Mouse (Mus musculus): ENCODE results near the gene Colgalt1. TPM values are rescaled to one million over a fixed set of nuclear protein-coding genes. Genes with fewer than 3 reads are reported as not detected.

The Colgalt1 gene
- polyA plus RNA-seq (2015; fragmentation: Illumina TruSeq; extraction: RNeasy Lipid Tissue Mini Kit (QIAGEN cat#74804); ENCODE audit: insufficient read depth, low read depth, low replicate concordance) = 17.5 TPM

DNA sequence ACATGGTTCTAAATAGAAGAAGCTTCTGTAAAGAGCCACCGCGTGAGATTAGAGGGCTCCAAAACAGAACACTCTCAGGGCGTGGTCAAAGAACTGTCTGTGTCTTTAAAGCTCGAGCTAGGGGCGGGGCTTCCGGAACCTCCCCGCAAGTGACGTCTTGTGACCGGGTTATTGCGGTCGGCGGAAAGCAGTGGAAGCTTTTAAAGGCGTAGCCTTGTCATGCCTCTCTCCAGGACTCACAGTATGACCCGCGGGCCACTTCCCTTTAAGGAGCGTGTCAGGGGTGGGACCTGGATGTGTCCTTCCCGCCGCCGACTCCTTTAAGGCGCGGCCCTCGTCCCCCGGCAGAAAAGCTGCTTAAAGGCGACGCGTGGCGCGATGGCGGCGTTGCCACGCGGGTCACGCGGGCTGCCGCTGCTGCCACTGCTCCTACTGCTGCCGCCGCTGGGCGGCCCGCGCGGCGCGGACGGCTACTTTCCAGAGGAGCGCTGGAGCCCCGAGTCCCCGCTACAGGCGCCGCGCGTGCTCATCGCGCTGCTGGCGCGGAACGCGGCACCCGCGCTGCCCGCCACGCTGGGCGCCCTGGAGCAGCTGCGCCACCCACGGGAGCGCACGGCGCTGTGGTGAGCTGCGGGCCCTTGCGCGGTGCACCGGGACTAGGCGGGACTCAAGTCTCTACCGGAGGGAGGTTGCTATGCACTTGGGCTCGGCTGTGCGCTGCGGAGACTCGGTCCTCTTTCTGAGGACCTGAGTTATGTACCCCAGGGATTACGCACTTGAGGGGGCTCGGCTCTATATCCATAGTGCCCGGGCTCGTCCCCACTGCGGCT lies at the start of gene Colgalt1:
Gene Colgalt1, plus strand, starts transcription at position 177 of the 830 bp plus-strand sequence.

DNA sequence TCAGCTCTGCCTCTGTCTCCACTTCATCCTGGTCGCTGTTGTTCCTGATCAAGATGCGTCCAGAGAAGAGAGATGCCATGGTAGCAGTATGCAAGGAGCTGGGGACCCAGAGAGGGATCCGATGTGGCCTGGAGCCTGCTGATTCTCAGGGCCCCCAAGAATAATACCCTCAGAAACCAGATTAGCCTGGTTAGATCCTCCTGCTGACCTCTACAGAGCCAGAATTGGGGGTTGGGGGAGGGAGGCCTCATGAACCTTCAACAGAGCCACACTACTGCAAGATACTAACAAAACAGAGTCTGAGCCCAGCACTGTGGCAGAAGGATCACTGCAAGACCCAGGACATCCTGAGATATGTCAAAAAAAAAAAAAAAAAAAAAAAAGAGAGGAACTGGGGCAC lies 44.3 kb upstream of the Colgalt1 start, which contains the start of gene Nxnl1:
Gene Nxnl1, minus strand, starts transcription at position 101 of the 400 bp plus-strand sequence.

DNA sequence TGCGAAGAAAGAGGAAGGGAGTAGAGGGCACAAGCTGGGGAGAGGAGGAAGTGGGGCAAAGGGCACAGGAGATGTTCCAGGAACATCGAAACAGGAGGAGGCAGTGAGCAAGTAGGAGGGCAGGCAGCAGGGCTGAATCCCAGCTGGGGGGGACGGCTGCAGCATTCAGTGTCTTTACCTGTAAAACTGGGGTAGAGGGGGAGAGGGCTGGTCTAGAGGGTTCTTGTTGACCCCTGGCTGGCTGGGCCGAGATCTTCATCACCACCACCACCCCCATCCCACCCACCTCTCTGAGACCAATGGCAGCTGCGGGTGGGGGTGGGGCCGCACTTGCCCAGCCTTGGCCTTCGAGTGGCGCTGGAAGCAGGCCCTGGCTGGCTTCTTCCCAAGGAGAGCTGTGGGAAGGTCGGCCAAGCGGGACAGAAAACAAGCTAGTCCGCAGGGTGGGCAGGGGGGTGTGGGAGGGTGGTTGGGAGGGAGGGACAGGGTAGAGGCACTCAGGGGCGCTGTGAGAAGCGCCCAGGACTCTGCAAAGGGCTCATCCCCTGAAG lies 42.3 kb upstream of the Colgalt1 start, which contains the start of gene Slc27a1:
Gene Slc27a1, plus strand, starts transcription at position 496 of the 551 bp plus-strand sequence.

DNA sequence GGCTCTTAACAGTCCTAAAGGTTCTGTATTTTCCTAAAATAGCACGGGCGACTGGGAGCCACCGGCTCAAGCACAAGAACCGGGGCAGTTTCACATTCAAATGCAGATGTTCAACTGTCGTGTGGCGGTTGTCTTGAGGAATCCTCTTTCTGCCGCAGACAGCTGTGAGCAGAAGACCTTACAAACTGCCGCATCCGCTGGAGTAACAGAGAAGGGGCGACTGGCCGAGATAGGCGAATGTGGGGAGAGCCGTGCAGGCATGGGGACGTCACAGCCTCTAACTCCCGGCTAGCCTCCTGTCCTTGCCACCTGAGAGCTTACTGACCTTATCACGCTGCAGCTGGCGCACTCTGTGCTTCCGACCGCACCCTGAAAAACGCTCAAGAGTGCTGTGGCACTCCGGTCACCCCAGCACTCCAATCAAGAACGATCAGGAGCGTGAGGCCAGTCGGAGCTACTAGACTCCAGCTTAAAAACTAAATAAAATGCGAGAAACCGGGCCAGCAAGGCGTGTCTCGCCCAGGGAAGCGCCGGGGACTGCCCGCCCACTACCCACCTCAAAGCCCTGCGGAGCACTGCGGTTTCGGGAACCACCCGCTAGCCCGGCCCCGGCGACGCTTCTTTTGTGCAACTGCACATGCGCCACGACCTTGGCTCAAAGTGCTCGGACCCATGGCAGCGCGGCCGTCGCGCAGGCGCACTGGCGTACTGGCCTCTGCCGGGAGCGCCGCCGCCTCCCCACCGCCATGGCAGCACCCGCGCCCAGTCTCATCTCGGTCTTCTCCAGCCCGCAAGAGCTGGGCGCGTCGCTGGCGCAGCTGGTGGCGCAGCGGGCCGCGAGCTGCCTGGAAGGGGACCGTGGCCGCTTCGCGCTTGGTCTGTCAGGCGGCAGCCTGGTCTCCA lies 19.1 kb upstream of the Colgalt1 start, which contains the start of gene Pgls:
Gene Pgls, plus strand, starts transcription at position 706 of the 903 bp plus-strand sequence.

DNA sequence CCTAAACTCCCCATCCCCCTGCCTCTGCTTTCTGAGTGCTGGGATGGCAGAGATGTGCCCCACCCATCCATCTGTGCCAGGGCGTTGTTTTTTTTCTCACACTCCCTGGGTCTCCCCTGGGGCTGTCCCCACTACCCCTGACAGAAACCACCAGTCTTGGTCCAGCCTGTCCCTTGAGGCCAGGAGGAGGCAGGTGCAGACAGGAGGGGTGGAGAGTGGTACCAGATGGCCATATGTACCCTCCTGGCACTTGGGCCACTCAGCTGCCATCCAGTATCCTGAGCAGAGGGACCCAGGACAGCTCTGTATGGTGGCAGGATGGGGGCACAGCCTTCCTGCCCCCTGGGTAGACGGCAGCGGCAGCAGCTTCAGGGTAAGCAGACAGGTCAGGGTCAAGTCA lies 13.3 kb upstream of the Colgalt1 start, which contains the start of gene Fam129c:
Gene Fam129c, plus strand, starts transcription at position 198 of the 400 bp plus-strand sequence.

DNA sequence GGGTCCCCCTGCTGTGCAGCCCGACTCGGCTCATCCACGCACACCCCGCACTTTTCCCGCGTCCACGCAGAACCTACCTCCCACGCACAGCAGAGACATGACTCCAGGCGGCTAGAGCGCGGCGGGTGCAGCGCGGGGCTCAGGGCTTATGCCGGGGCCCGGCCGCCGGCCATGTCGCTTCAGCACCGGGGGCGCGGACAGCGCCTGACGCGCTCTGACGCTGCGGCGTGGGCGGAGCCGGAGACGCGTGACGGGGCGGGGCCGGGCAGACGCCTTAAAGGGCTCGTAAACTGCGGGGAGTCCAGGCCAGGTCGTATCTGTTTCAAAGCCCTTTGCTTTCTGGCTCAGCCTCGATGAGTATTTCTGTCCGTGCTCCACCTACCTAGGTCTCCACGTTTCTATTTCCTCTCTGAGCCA lies 60.8 kb downstream of the Colgalt1 start, which contains the start of gene Unc13a:
Gene Unc13a, minus strand, starts transcription at position 209 of the 417 bp plus-strand sequence.

Other genes with a start within 250 kb of the Colgalt1 start
- gene Use1, start 244.2 kb upstream of the Colgalt1 start, polyA plus RNA-seq (2015; fragmentation: Illumina TruSeq; extraction: RNeasy Lipid Tissue Mini Kit (QIAGEN cat#74804); ENCODE audit: insufficient read depth, low read depth, low replicate concordance) = 66.0 TPM
- gene Ocel1, start 239.7 kb upstream of the Colgalt1 start, polyA plus RNA-seq (2015; fragmentation: Illumina TruSeq; extraction: RNeasy Lipid Tissue Mini Kit (QIAGEN cat#74804); ENCODE audit: insufficient read depth, low read depth, low replicate concordance) = 4.2 TPM
- 19.9 TPM for gene Nr2f6, start 229.0 kb upstream of the Colgalt1 start, polyA plus RNA-seq (2015; fragmentation: Illumina TruSeq; extraction: RNeasy Lipid Tissue Mini Kit (QIAGEN cat#74804); ENCODE audit: insufficient read depth, low read depth, low replicate concordance)
- gene Ushbp1, start 215.2 kb upstream of the Colgalt1 start, polyA plus RNA-seq (2015; fragmentation: Illumina TruSeq; extraction: RNeasy Lipid Tissue Mini Kit (QIAGEN cat#74804); ENCODE audit: insufficient read depth, low read depth, low replicate concordance) = 21.8 TPM
- gene Babam1, start 214.1 kb upstream of the Colgalt1 start, polyA plus RNA-seq (2015; fragmentation: Illumina TruSeq; extraction: RNeasy Lipid Tissue Mini Kit (QIAGEN cat#74804); ENCODE audit: insufficient read depth, low read depth, low replicate concordance) = 24.6 TPM
- gene Ankle1, start 205.0 kb upstream of the Colgalt1 start, polyA plus RNA-seq (2015; fragmentation: Illumina TruSeq; extraction: RNeasy Lipid Tissue Mini Kit (QIAGEN cat#74804); ENCODE audit: insufficient read depth, low read depth, low replicate concordance) = not detected
- gene Abhd8, start 147.3 kb upstream of the Colgalt1 start, polyA plus RNA-seq (2015; fragmentation: Illumina TruSeq; extraction: RNeasy Lipid Tissue Mini Kit (QIAGEN cat#74804); ENCODE audit: insufficient read depth, low read depth, low replicate concordance) = 4.1 TPM
- 18.8 TPM for gene Mrpl34, start 146.0 kb upstream of the Colgalt1 start, polyA plus RNA-seq (2015; fragmentation: Illumina TruSeq; extraction: RNeasy Lipid Tissue Mini Kit (QIAGEN cat#74804); ENCODE audit: insufficient read depth, low read depth, low replicate concordance)
- 13.0 TPM for gene Dda1, start 141.8 kb upstream of the Colgalt1 start, polyA plus RNA-seq (2015; fragmentation: Illumina TruSeq; extraction: RNeasy Lipid Tissue Mini Kit (QIAGEN cat#74804); ENCODE audit: insufficient read depth, low read depth, low replicate concordance)
- 4.7 TPM for gene Ano8, start 125.0 kb upstream of the Colgalt1 start, polyA plus RNA-seq (2015; fragmentation: Illumina TruSeq; extraction: RNeasy Lipid Tissue Mini Kit (QIAGEN cat#74804); ENCODE audit: insufficient read depth, low read depth, low replicate concordance)
- 7.9 TPM for gene Gtpbp3, start 122.9 kb upstream of the Colgalt1 start, polyA plus RNA-seq (2015; fragmentation: Illumina TruSeq; extraction: RNeasy Lipid Tissue Mini Kit (QIAGEN cat#74804); ENCODE audit: insufficient read depth, low read depth, low replicate concordance)
- gene Plvap, start 99.2 kb upstream of the Colgalt1 start, polyA plus RNA-seq (2015; fragmentation: Illumina TruSeq; extraction: RNeasy Lipid Tissue Mini Kit (QIAGEN cat#74804); ENCODE audit: insufficient read depth, low read depth, low replicate concordance) = 236 TPM
- gene Ccdc194, start 85.3 kb upstream of the Colgalt1 start, polyA plus RNA-seq (2015; fragmentation: Illumina TruSeq; extraction: RNeasy Lipid Tissue Mini Kit (QIAGEN cat#74804); ENCODE audit: insufficient read depth, low read depth, low replicate concordance) = not detected
- 43.2 TPM for gene Bst2, start 73.5 kb upstream of the Colgalt1 start, polyA plus RNA-seq (2015; fragmentation: Illumina TruSeq; extraction: RNeasy Lipid Tissue Mini Kit (QIAGEN cat#74804); ENCODE audit: insufficient read depth, low read depth, low replicate concordance)
- gene Mvb12a, start 68.1 kb upstream of the Colgalt1 start, polyA plus RNA-seq (2015; fragmentation: Illumina TruSeq; extraction: RNeasy Lipid Tissue Mini Kit (QIAGEN cat#74804); ENCODE audit: insufficient read depth, low read depth, low replicate concordance) = 48.0 TPM
- 3.8 TPM for gene Tmem221, start 52.1 kb upstream of the Colgalt1 start, polyA plus RNA-seq (2015; fragmentation: Illumina TruSeq; extraction: RNeasy Lipid Tissue Mini Kit (QIAGEN cat#74804); ENCODE audit: insufficient read depth, low read depth, low replicate concordance)
- not detected for gene Nxnl1, start 44.4 kb upstream of the Colgalt1 start, polyA plus RNA-seq (2015; fragmentation: Illumina TruSeq; extraction: RNeasy Lipid Tissue Mini Kit (QIAGEN cat#74804); ENCODE audit: insufficient read depth, low read depth, low replicate concordance)
- 33.1 TPM for gene Slc27a1, start 42.1 kb upstream of the Colgalt1 start, polyA plus RNA-seq (2015; fragmentation: Illumina TruSeq; extraction: RNeasy Lipid Tissue Mini Kit (QIAGEN cat#74804); ENCODE audit: insufficient read depth, low read depth, low replicate concordance)
- 39.9 TPM for gene Pgls, start 18.8 kb upstream of the Colgalt1 start, polyA plus RNA-seq (2015; fragmentation: Illumina TruSeq; extraction: RNeasy Lipid Tissue Mini Kit (QIAGEN cat#74804); ENCODE audit: insufficient read depth, low read depth, low replicate concordance)
- 1.00 TPM for gene Fam129c, start 13.3 kb upstream of the Colgalt1 start, polyA plus RNA-seq (2015; fragmentation: Illumina TruSeq; extraction: RNeasy Lipid Tissue Mini Kit (QIAGEN cat#74804); ENCODE audit: insufficient read depth, low read depth, low replicate concordance)
- gene Unc13a, start 60.8 kb downstream of the Colgalt1 start, polyA plus RNA-seq (2015; fragmentation: Illumina TruSeq; extraction: RNeasy Lipid Tissue Mini Kit (QIAGEN cat#74804); ENCODE audit: insufficient read depth, low read depth, low replicate concordance) = 2.6 TPM
- 4.8 TPM for gene Jak3, start 65.3 kb downstream of the Colgalt1 start, polyA plus RNA-seq (2015; fragmentation: Illumina TruSeq; extraction: RNeasy Lipid Tissue Mini Kit (QIAGEN cat#74804); ENCODE audit: insufficient read depth, low read depth, low replicate concordance)
- not detected for gene Insl3, start 78.2 kb downstream of the Colgalt1 start, polyA plus RNA-seq (2015; fragmentation: Illumina TruSeq; extraction: RNeasy Lipid Tissue Mini Kit (QIAGEN cat#74804); ENCODE audit: insufficient read depth, low read depth, low replicate concordance)
- gene B3gnt3, start 90.8 kb downstream of the Colgalt1 start, polyA plus RNA-seq (2015; fragmentation: Illumina TruSeq; extraction: RNeasy Lipid Tissue Mini Kit (QIAGEN cat#74804); ENCODE audit: insufficient read depth, low read depth, low replicate concordance) = 2.7 TPM
- gene Fcho1, start 114.7 kb downstream of the Colgalt1 start, polyA plus RNA-seq (2015; fragmentation: Illumina TruSeq; extraction: RNeasy Lipid Tissue Mini Kit (QIAGEN cat#74804); ENCODE audit: insufficient read depth, low read depth, low replicate concordance) = 0.92 TPM

Data from pancreas, adult 10 weeks (tissue).